Mouse (Mus musculus): Measurements from ENCODE around the gene Tbxas1.

Tbxas1 gene

GRCm38 (mm10) chr6:38966839-38967238 lies 91.6 kb downstream of the Tbxas1 start:
- DNase-seq, result no peak

DNA sequence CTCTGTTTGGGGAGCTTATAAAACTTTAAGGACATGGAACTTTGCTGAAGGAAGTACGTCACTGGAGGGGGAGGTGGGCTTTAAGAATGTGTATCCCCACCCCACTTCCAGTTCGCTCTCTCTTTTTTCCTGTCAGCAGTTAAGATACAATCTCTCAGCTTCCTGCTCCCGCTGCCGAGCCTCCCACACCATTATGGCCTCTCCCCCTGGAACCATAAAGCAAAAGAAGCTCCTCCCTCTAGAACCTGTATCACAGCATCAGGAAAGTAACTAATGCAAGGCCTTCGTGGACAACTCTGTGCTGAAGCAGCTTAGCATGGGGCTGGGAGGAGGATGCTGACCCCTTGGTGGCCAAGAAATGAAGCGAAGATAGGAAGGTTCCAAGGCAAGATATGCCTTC lies 92.1 kb downstream of the Tbxas1 start:
- no peak for DNase-seq

GRCm38 (mm10) chr6:38967988-38968387 lies 92.8 kb downstream of the Tbxas1 start:
- DNase-seq, result no peak

DNA sequence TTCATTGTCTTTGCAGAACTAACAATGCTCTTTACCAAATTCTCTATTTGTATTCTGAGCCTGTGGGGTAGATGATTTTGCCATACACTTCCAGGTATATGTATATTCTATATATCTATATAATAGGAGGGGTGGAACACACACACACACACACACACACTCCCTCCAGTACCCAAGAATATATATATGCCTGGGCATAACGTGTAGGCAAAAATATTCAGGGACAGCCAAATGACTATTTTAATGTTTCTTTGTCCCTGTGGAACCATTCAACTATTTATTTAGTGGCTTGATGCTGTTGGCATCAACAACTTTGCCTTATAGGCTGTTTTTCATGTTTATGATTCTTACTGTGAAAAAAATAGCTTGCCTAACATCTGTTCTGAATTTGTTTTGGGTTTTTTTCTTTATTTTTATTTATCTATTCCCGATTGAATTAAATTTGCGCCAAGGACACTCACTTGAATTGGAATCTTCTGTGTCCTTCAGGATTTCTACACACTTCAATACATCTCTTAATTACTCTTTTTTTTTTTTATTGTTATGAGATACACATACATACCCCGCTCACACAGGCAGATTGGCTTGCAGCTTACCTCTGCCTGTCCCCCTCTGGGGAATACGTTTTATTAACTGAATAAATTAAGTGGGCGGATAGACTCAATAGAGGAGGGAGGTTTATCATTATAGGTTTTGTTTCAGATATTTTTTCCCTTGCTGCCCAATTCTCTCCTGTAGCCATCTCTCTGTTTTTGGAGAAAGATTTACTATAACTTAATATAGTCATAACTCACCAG lies 94.9 kb downstream of the Tbxas1 start:
- DNase-seq, result no peak

GRCm38 (mm10) chr6:38970759-38971158 lies 95.6 kb downstream of the Tbxas1 start:
- no peak for DNase-seq

GRCm38 (mm10) chr6:38972826-38973225 lies 97.6 kb downstream of the Tbxas1 start:
- no peak for DNase-seq

- no peak for DNase-seq
Observed at GRCm38 (mm10) chr6:38973441-38974161, 98.4 kb downstream of the Tbxas1 start.

GRCm38 (mm10) chr6:38974162-38974525 lies 98.9 kb downstream of the Tbxas1 start:
- DNase-seq, result no peak

GRCm38 (mm10) chr6:38974536-38975268 lies 99.5 kb downstream of the Tbxas1 start:
- no peak for DNase-seq

DNA sequence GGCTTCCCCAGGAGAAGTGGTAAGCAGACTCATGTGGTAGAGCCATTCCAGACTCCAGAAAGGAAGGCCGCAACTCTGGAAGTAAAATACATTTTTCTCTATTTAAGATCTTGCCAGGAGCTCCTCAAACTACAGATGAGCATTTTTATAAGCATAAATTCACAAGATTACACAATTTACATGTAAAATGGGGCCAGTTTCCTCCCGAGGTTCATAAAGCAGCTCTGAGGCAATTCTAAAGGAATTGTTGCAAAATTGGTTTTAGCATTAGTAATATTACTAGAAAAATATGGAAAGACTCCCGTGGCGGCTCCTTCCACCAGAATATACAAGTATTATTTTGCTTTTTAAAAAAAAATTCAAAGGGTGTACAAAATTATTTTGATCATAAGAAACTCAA lies 100.7 kb downstream of the Tbxas1 start:
- DNase-seq, result no peak

- DNase-seq, result no peak
Observed at GRCm38 (mm10) chr6:38976355-38976754, 101.2 kb downstream of the Tbxas1 start.

- DNase-seq, result no peak
Observed at GRCm38 (mm10) chr6:38980921-38981715, 105.9 kb downstream of the Tbxas1 start.

DNA sequence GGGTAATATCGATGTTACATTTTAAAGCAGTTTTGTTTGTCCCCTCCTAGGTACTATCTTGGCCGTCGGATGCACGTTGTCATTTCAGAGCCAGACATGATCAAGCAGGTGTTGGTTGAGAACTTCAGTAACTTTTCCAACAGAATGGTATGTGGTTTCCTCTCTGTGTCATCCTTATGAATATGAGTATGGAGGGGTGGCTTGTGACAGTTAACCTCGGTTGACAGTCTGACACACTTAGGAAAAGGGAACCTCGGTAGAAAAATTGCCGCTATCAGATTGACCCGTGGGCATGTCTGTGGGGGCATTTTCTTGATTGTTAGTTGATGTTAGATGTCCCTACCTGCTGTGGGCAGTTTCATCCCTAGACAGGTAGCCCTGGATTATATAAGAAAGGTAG lies 106.9 kb downstream of the Tbxas1 start:
- no peak for DNase-seq

DNA sequence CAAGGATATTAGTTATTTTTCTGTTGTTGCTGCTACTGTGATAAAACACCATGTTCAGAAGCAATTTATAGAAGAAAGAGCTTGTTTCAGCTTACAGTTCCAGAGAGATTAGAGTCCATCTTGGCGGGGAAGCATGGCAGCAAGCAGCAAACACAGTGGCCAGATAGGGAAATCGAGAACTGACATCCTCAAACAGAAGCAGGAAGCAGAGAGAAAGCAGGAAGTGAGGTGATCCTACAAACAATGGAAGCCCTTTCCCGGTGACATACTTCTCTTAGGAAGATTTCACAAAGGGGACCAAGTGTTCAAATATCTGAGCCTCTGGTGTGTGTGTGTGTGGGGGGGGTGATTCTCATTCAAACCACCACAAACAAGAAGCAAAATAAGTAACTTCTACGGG lies 107.5 kb downstream of the Tbxas1 start:
- DNase-seq, result no peak

GRCm38 (mm10) chr6:38983060-38983459 lies 107.9 kb downstream of the Tbxas1 start:
- no peak for DNase-seq

GRCm38 (mm10) chr6:38984626-38985025 lies 109.4 kb downstream of the Tbxas1 start:
- no peak for DNase-seq

- DNase-seq, result no peak
Observed at GRCm38 (mm10) chr6:38986641-38987040, 111.4 kb downstream of the Tbxas1 start.

- no peak for DNase-seq
Observed at GRCm38 (mm10) chr6:38992016-38992415, 116.8 kb downstream of the Tbxas1 start.

- DNase-seq, result no peak
Observed at GRCm38 (mm10) chr6:38995774-38996173, 120.6 kb downstream of the Tbxas1 start.

DNA sequence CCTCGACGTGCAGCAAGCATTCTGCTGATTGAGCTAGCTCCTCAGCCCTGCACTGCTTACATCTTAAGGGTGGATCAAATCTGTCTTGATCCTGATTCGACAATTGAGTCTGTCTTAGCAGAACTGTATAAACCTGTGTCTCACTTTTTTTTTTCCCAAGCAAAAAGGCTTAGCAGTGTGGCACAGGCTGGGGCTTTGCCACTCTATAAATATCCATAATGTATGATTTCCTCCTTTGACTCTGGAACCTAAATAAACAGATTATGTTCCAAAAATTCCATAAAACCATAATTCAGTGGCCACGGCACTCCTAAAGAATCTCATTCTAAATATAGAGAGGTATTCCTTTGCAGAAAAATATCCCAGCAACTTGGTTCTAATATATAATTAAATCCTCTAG lies 122.6 kb downstream of the Tbxas1 start:
- DNase-seq, result no peak

DNA sequence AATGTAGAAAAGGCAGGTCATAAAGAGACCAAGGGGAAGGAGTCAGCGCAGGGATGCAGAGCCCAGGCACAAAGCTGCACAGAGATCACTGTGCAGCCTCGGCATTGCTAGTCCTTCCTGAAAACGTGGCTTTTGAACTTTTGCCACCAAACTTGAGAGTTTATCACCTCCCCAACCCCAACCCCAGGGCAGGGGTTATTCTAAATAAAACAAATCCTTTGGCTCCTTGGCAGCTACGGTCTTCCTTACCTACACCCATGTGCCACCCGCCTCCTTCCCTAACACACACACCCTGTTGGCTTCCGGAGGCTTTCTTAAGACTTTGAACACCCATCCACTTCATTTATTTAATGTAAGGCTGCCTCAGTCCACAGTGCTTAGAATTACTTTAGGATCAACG lies 127.9 kb downstream of the Tbxas1 start:
- DNase-seq, result no peak

DNA sequence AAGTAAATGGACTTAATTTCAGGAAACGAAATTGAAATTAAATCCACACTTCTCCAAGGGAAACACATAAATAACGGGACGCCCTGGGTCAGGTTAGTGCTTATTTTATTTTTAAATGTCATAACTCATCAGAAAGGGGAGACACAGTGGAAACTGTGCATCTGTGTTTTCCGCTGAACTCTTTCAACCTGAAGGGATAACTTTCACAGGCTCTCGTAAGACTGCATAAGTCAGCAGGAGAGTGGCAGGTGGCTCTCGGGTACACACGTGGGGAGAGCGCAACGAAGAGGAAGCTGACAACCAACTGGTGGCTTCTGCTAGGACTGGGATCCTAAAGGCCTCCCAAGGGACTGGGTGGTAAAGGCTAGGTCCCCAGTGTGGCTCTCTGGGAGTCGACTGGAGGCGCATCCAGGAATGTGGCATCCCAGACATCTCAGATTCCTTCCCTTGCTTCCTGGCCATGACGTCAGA lies 128.8 kb downstream of the Tbxas1 start:
- DNase-seq, result no peak

Data from cerebellum, postnatal 25 days (tissue).